Mouse (Mus musculus) spleen, adult 12 weeks (tissue): ENCODE data around the gene Taf1a.
"Not testable (repeated sequence)": the region's sequence is repeated elsewhere in the genome, so short reads cannot be mapped to it uniquely, and the experiment has no call there.

Experiments
- DNase-seq: peaks from one replicate; pipeline ENCODE4 v3.0.0; 2022; ENCODE audit warnings: low spot score

Gene Taf1a

DNA sequence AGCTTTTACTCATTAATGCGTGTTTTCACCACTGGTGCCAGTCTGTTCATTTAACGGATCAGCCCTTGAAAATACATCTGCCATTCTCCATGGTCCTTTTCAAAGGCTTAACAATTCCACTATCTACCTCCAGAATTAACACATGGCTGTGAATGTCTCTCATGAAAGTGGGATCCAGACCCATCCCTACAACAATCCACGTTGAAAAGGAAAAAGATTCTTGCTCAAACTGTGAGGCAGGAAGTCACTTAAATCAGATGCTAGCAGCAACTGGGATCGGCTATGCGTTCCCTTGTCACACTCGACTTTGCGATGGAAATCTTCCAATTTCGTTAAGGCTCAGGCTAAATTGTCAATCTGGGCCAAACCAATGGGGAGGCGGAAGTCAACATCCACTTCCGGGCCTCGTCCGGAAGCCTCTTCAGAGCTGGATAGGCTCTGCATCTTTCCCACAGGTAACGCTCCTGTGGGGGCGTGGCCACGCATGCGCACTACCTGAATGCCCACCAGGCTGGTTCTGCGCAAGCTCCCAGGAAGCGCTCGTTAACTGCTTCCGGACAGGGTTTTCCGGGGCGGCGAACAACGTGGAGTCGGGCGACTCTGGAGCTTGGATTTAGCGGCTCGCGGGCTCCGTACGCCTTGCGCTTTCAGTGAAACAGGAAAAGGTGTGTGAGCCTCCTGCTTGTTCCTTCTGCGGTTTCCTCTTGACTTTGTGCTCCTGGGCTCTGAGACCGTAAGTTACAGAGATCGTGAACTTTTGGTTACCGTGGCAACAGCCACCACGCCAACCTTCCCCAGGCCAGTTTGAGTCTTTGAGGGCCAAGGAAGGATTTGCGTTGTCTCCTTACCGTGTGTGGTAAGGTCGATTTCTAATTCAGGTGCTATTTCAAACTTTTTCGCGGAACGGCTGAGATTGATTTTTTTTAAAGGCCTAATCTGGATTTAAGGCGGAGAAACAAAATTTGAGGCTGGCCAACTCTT is at the start of gene Taf1a:
Gene Taf1a, plus strand, starts transcription at position 556 of the 981 bp plus-strand sequence.
- peak; percentile 86 for DNase-seq

DNA sequence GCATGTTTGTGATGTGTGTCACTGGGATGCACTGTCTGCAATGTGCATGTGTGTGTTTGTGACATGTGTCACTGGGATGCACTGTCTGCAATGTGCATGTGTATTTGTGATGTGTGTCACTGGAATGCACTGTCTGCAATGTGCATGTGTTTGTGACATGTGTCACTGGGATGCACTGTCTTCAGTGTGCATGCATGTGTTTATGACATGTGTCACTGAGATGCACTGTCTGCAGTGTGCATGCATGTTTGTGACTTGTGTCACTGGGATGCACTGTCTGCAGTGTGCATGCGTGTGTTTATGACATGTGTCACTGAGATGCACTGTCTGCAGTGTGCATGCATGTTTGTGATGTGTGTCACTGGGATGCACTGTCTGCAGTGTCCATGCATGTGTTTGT is 45.9 kb upstream of the Taf1a start:
- DNase-seq: not testable (repeated sequence)

DNA sequence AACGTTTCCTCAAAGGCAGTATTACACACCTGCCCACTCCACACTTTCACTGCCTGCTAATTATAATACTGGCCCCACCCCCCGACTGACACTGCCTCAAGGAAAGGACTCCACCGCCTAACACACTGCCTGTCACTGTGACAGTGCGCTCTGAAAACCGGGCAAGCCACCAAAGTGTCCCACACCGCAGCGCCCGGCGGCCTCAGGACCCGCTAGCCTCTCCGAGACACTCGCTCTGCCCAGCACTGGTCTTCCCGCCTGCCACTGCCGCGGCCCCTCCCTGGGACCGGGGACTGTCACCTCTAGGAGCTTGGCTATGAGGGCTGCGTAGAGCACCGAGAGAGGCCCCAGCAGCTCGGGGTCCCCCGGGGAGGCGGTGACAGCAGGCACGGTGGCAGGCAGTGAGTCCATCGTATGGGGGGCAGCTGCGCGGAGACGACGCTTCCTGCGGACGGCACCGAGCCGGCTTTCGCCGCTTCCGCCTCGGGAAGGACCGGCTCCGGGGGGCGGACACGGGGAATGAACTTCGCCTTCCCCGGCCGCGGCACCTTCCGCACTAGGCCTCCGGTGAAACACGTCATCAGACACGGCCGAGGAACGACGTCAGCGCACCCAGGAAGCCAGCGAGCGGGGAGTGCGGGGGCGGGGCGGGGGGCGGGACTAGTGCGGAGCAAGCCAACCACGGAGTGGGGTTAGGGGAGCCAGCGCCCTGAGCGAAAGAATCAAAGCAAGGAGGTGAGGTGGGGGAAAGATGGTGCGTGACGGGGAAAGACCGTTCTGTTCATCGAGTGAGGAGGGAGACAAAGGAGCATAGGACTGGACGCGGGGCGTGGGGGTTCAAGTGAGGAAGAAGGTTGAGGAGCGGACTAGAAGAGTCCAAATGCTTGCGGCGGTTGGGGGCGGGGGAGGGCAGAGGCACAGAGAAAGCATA is 43.6 kb upstream of the Taf1a start:
- peak; percentile 86 for DNase-seq

DNA sequence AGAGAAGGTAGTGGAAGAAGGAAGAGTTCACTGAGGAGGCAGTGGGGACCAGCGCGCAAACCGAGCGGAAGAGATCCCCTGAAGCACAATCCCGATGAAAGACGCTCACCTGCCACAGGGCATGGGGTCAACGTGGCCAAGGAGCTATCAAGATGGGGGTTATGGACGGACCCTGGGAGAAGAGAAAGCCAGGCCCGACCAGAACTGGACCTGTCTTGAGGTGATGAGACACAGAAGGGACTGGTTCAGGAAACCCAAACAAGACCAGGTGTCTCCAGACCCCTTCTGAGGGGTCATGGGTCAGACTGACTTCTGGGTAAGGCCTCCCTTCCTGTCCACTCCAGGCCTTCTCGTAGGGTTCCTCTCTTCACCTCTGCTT is 43.0 kb upstream of the Taf1a start:
- DNase-seq: no peak

DNA sequence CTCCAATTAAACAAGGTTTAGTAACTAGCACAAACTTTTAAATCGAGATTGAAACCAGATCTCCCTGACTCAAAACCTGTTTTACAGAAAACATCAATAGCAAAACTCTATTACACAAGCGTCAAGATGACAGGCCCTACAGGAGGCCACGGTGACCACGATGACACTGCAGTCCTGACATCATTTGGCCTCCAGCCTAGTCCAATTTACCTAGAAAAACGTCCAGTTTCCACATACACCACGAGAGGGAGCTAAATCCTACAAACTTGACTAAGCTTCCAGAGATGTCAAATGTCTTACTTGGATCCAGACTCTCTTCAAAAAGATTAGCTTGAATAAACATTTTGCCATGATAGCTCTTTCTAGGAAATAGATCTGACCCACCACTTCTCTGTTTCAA is 38.9 kb upstream of the Taf1a start:
- peak; percentile 39 for DNase-seq

DNA sequence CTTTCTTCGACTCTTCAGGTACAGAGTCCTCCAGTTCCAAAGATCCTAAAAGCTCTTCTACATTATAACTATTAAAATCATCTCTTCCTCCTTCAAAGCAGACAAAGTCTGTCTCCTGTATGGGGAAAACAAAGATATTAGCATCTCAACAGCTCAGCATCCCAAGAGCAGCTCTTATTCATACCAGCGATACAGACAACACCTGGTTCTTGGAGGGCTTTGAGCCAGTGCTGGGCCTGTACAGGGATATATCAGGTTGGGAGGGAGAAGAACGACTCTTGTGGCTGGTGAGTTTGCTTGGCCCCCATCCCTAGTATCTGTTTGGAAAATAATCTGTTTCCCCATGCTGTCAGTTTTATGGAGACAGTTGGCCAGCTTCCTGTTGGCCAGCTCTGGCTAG is 29.9 kb upstream of the Taf1a start:
- DNase-seq: no peak

DNA sequence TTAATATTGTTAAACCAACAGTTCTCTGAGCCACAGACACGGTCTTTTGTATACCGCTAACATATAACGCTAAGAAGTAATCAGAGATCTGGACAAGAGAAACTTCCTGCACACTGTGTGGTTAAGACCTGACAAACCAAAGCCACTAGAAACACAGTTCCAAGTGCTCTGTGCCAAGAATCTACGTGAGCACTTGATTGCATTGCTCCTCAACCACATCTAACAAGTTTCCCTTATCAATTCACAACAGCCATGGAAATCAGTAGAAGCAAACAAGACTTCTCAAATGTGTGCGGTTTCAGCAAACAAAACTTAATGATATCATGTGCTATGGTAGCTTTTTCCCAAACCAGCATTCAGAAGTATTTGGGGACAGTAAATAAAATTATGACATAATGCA is 26.5 kb upstream of the Taf1a start:
- DNase-seq: no peak

DNA sequence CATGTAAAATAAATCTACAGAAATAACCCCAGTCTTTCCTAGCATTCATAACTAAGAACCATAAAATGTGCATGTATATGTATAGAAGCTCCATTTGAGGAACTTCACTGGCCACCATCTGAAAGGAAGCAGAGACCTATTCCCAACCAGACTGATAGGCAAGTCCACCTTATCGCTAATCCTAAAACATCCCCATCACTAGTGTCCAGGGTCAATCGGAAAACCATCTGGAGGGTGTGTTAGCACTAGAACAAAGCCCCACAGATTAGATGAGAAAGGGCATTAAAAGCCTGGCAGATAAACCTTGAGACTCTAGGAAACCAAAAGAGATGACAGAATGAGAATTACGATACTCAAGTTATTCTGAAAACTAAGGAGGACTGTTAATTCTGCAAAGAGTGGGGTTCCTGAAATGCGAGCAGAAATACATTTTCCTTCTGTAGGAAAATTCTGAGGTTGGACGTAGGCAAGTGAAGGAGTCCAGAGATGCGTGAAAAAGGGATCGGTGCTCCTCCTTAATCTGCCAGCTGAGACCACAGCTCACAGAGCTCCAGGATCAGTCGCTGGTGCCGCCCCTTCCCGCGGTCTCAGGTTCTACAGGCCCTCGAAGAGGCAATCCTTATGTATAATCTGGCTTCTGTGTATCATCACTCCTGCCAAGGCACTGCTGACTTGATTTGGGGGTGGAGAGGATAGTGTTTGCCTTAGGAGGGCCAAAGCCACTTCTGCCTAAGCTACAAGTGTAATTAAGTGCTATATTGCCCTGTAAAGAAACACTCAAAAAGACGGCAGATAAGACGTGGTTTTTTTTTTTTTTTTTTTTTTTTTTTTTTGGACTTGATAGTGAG is 25.8 kb upstream of the Taf1a start:
- DNase-seq: no peak

DNA sequence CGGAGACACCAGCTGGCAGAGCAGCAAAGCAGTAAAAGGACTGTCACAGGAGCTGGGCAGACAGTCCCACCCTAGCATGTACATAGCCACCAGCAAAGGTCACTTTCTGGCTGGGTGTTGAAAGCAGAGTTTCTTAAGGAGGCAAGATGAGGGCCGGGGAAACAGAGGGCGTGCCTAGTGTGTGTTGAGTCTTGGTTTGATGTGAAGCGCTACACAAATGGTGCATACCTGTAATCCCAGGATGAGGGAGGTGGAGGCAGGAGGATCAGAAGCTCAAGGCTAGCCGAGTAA is 25.3 kb upstream of the Taf1a start:
- no peak for DNase-seq

DNA sequence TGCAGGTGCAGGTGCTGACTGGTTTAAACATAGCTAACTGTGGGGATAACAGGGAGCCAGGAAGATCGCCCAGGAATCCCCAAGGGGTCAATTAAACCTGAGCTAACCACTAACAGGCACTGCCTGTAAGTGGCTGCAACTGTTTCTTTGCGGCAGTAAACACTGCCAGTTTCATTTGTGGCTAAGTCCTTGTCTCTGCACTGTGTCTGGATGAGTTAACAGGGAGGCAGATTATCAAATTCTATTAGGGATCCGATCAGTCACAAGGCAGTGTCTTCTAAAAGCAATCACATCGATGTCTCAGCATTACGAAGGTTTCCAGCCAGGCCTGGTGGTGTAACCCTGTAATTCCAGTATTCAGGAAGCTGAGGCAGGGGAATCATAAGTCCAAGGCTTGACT is 22.4 kb upstream of the Taf1a start:
- no peak for DNase-seq

DNA sequence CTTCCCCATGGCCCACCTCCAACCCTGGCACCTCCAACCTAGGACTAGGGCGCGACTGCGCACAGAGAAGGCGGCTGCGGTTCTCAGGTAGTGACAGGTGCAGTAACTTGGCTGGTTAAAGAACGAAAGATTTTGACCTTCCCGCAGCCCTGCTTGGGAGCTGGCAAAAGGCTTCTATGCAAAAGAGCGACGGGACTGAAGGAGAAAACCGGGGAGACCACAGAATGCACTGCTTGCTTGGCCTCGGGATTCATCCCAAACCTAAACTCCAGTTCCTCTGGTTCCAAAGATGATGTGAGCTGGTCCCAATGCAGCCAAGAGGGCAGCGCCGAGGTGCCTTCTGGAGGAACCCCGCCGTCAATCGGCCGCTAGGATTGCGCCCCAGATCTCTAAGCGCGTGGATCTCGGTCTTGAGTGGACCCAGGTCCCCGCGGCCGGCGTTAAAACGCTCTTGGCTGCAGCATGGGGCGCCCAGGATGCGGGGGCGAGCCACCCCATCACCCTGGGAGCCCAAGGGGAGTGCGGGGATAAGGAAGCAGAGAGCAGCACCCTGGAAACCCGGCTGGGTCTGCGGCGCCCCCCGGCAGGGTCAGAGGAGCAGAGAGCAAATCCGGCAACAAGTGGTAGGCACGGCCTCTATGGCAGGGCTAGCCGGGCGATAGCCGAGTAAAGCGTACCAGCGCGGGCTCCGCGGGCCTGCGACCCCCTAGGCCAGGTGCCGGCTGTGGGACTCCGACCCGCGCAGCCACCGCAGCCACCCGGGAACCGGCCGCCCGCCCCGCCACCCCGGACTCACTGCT is 20.0 kb upstream of the Taf1a start:
- no peak for DNase-seq

DNA sequence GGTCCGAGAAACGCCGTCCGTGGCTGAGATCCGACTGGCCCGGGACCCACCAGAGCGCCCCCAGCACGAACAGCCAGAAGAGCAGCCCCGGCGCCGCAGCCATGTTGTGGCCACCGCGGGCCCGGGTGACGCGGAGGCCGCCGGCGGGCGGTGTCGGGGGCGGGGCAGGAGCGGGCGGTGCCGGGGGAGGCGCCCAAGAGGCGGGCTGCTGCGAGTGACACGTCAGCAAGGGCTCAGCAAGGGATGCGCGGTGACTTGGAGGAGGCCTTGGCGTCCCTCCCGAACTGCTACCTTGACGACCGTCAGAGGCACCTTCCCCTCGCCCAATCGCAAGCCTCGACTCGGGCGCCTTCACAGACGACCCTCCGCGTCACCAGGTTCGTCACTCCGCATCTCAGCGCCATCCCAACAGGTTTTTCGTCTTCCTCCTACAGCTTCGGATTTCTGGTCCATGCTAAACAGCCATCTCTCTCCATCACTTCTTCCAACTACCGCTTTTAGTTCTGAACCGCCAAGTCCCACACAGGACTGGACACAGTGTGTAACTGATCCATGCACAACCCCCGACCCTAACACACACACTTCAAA is 19.3 kb upstream of the Taf1a start, which contains the start of gene Mia3:
Gene Mia3, minus strand, starts transcription at position 127 of the 588 bp plus-strand sequence.
- DNase-seq: peak; percentile 86

DNA sequence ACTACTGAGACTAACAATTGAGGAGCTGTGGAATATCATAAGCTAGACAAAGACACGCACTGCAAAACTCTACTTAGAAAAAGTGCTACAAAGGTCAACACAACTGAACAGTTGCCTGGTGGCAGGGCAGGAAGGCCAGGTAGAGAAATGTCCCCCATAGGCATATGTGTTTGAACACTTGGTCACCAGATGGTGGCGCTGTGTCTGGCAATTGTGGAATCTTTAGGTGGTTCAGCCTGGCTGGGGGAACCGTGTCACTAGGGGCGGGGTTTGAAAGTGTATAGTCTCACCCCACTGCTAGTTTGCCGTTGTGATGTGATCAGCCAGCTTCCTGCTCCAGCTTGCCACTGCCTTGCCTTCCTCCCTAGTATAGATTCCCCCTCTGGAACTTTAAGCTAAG is 14.1 kb upstream of the Taf1a start:
- no peak for DNase-seq

DNA sequence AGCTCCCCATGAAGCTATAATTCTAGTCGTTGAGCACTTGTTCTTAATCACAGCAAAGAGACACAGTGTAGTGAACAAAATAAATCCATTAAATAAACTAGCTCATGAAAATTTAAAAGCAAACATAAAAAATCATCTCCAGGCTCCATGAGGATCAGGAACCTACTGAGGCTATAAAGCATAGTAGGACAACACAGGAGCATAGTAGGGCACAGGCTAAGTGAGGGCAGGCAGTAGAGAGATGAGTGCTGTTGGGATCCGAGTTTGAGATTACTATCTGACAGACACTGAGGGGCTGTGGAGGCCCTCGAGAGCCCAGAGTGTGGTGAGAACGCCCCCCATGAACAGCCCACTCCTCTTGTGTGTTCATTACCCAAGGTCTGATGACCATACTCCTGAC is 11.7 kb upstream of the Taf1a start:
- DNase-seq: no peak

DNA sequence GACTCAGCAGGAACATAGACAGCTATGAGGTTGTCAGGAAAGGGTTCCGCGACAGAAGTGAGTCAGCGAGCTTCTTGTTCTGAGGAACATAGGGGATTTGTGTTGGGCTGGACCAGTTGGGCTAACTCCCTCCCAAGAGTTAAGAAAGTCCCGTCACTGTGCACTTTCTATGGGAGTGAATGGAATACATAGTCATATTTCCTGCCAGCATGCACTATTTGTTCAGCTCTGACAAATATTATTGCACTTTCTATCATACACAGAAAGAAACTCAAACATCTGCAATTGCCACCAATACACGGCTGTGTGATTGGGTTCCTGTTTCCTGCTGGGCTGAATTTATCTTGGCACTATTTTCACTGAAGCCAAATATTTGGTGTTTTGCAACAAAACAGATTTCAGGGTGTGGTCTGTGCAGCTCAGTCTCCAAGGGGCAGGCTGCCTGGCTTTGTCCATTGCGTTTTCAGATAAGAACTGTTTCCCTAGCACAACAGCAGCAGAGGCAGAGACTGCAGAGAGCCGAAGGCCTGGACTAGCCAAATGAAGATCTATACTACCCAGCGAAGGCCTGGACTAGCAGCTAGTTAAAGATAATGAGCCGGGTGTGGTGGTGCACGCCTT is 10.3 kb upstream of the Taf1a start:
- no peak for DNase-seq

DNA sequence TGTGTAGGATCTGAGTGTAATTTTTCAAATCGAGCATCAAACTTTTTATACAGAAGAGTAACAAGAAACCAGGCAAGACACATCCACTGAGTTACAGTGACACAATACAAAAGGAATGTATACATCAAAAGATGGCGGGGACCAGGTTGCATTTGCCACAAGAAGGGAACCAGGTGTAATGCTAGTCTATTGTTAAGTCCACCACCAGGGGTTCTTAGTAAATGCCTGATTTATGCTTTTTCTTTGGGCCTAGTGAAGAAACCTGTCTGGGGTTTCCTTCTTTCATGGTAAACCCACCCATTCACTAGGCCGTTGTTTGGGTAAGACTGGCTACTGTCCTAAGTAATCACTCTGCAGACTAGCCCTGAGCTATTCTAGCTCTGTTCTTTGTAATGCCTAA is 9.4 kb upstream of the Taf1a start:
- DNase-seq: not testable (repeated sequence)

DNA sequence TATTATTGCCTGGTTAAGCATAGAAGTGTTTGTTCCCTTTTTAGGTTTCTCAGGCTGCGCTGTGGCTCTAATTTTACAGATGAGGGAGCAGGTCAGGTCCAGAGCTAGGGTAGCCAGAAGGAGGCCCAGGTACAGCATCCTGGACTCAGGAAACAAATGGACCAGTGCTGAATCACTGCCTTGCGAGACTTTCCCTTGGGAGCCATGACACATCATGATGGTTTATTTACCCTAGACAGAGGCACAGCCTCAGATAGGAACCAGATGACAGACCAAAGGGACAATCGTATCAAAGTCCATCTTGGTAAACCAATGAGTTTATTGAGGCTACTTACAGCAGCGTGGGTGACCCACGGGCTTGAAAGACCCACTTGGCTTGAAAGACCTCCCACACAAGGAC is 7.0 kb upstream of the Taf1a start:
- no peak for DNase-seq

DNA sequence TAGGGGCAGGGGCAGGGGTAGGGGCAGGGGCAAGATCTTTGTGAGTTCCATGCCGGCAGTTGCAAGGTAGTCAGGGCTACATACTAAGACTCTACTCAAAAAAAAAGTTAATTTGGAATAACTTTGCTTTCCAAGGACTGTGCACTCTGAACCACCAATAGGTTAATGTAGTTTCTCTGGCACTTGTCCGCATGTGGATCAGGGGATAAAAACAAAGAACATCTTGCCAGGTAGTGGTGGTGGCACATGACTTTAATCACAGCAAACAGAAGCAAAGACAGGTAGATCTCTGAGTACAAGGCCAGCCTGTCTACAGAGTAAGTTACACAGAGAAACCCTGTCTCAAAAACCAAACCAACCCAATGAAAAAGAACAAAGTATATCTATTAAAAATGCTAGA is 6.2 kb upstream of the Taf1a start:
- DNase-seq: no peak

DNA sequence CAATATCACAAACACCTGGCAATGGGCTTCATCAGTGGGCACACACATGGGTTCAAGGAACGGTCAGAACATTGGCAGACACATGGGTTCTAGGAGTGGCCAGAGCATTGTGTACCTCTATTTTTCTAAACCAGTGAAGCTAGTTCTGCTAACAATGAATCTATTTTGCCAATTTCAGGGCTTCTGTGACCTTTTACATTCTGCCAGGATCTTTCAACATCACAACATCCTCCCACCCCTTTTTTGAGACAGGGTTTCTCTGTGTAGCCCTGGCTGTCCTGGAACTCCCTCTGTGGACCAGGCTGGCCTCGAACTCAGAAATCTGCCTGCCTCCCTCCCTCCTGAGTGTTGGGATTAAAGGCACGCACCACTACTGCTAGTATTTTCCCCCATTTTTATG is 1.4 kb upstream of the Taf1a start:
- DNase-seq: not testable (repeated sequence)

DNA sequence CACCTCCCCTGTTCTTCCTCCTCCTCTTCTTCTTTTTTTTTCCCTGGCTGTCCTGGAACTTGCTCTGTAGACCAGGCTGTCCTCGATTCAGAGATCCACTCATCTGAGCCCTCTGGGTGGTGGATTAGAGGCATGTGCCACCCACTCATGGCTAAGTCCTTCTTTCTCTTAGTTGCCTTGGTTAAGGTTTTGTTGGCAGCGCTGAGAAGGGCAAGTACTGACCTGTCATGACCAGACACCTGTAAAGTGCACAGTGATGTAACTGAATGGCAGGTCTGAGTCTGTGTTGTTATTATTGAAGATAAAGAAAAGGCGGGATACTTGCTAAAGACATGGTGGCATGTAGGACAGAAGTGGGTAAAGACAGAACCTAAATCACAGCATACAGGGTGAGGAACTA is 14.6 kb downstream of the Taf1a start:
- DNase-seq: no peak
